In the genomic region with DNA sequence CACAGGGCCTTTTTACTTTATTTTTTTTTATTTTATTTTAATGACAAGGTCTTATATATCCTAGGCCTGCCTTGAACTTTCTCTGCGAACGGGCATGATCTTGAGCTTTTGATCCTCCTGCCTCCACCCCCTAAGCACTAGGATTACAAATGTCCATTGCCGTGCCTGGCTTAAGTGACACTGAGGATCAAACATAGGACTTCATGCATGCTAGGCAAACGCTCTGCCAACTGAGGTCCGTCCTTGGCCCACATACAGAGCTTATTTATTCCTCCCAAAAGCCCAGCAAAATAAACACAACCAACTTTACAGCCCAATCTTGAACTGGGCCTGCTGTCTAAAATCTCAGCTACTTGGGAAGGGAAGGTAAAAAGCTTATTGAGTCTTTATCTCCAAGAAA, we compare ENCODE assay signal across 13 mouse cellular contexts.
"Had no signal": no experiment of that assay in that cellular context is flagged by ENCODE, and none has a peak within 500 bp of the region (broad histone marks: within the 10 kb centered on the region; RNA-seq: fewer than 3 reads in every experiment).

No protein-coding gene starts in this region.

- H3K9me3 ChIP-seq: midbrain, embryonic 10.5 days; midbrain, embryonic 12.5 days; neural tube, embryonic 12.5 days; stomach, embryonic 15.5 days had no signal

- H3K4me1 ChIP-seq: midbrain, embryonic 10.5 days; midbrain, embryonic 12.5 days; neural tube, embryonic 12.5 days had no signal

- H3K27me3 ChIP-seq: midbrain, embryonic 12.5 days; neural tube, embryonic 12.5 days; stomach, embryonic 15.5 days had no signal

- H3K9ac ChIP-seq: lung, embryonic 14.5 days; midbrain, embryonic 12.5 days; neural tube, embryonic 12.5 days; stomach, embryonic 15.5 days had no signal

- H3K4me3 ChIP-seq: midbrain, embryonic 10.5 days; midbrain, embryonic 12.5 days; neural tube, embryonic 12.5 days; stomach, embryonic 15.5 days had no signal

- DNase-seq: lung, adult 18-20 months; lung, embryonic 14.5 days; lung, postnatal 10 days; lung, postnatal 4 days; midbrain, embryonic 14.5 days; thymus, adult 2 months; thymus, postnatal 25 days; thymus, postnatal 4 days had no signal

- H3K27ac ChIP-seq: midbrain, embryonic 10.5 days; midbrain, embryonic 12.5 days; neural tube, embryonic 12.5 days; stomach, embryonic 15.5 days; stomach, postnatal 0 days had no signal

- H3K4me2 ChIP-seq: lung, embryonic 14.5 days; midbrain, embryonic 12.5 days; neural tube, embryonic 12.5 days; stomach, embryonic 15.5 days had no signal

- H3K36me3 ChIP-seq: midbrain, embryonic 10.5 days; midbrain, embryonic 12.5 days; neural tube, embryonic 12.5 days; stomach, embryonic 15.5 days had no signal
